Mouse (Mus musculus) lung, postnatal 0 days (tissue): Measurements from ENCODE around the gene Rps6ka1.

Experiments
- CTCF ChIP-seq: IDR thresholded peaks from 2 replicates; pipeline ENCODE4 v1.5.1; 2016; ENCODE audit warnings: antibody characterized with exemption, mild to moderate bottlenecking
- EP300 ChIP-seq: IDR thresholded peaks from 2 replicates; pipeline ENCODE4 v1.6.1; 2016; ENCODE audit warnings: antibody characterized with exemption, mild to moderate bottlenecking, control low read depth

DNA sequence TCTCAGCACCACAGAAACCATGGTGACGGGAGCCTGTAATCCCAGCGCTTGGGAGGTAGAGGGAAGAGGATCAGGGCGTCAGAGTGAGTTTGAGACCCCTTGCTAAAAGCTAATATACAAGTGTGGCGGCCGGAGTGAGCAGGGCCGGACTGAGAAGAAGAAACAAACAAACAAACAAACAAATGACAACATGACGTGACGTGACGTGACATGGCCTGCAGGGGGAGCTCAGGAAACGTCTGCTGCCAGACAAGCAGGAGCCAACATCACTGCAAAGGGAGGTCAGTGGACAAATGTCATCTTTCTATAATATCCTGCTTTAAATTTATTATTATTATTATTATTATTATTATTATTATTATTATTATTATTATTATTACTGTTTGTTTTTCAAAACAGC, 51.0 kb downstream of the Rps6ka1 start:
- TF ChIP-seq CTCF, result peak; percentile 78
- TF ChIP-seq EP300, result no peak
